Mouse (Mus musculus): ENCODE data around the gene Limk2. TPM values are rescaled to one million over a fixed set of nuclear protein-coding genes. Genes with fewer than 3 reads are reported as not detected.

Limk2 gene
- total RNA-seq, 2 experiments from 2014 or later, result 21.6 to 24.9 TPM

DNA sequence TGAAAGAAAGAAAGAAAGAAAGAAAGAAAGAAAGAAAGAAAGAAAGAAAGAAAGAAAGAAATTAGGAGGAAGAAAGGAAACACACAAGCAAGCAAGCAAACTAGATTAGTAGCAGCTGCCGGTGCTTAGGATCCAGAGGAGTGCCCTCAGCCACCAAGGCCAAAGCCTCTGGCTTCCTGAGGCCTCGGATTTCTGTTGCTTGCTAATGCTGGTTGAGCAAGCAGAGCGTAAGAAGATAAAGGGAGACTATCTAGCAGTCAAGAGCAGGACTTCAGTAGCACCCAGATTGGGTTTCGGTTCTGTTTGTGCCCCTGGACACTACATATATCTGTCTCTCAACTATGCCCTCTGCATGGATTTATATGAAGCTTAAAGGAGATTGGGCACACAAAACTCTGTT, 13.3 kb upstream of the Limk2 start:
- intact Hi-C loops (cut with DNase I), result no loop called here
- no peak for DNase-seq

DNA sequence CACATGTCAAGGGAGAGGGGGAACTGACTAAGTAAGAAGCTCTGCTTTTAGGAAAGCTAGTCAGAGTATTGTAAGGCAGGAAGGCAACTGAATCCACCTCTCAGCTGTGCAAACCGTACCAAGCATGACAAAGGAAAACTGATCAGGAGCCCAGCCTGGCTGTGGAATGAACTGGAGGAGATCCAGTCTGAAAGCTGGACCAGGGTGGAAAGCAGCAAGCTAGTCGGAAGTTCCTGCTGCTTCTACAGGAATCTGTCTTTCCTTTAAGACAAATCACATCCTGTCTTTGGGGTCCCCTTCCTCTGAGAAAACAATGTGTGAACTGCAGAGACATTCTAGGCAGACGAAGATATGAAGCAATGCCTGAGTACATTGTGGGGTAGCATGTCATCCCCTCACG, 9.8 kb upstream of the Limk2 start:
- peak in 1 of 2 experiments; percentile 30 for DNase-seq
- intact Hi-C loops (cut with DNase I), result no loop called here

DNA sequence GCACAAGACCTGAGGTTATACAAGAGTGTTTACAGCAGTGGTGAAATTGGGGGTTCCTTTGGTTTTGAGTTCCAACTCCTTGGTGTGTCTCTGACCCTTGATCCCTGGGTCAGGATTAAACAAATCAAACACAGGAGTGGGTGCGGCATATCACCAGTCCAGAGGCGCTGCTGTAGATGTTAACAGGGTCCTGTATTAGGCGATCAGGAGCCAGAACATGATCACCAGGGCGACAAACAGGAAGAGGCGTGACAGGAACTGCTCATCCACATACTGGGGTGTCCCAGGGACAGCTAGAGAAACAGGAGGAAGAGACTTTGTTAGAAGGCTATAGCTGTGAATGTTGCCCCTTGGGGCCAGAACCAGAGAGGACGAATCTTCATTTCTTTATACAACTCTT, 8.8 kb upstream of the Limk2 start:
- no peak for DNase-seq
- intact Hi-C loops (cut with DNase I), result no loop called here

DNA sequence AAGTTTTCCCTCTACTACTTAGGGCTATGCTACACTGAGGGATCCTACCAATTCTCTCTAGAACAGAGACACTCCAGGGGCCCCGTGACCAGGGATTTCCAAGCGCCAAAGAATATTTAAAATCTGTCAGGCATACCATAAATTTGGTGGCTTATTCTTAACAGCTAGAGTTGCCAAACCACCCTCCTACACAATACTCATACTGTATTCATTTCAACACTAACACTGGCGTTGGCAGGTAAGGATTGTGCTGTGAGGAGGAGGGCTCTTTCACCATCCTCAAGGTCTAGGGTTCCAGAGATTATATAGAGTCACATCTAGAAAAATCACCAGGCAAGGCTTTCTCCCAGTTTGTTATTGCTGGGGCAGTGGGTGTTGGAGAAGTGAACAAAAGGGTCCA, 7.4 kb upstream of the Limk2 start:
- DNase-seq, result no peak
- intact Hi-C loops (cut with DNase I), result no loop called here

DNA sequence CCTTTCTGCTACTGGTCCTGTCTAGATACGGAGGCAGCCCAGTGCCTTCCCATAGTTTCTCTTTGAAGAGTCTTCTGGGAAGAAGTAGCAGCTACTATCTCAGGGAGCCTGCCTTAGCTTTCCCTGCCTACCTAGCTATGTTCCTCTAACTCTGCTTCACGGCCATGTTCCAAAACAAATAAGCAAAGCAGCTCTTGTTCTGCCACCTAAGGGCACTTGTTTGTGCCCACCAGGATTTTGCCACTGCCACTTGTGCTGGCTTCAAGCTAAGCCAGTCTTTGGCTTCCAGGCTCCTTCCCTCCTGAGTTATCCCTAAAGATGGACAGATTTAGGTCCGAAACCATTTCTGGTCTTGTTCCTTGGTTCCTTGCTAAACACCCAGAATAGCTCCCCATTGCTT, 3.1 kb upstream of the Limk2 start:
- DNase-seq, result no peak
- intact Hi-C loops (cut with DNase I), result no loop called here

DNA sequence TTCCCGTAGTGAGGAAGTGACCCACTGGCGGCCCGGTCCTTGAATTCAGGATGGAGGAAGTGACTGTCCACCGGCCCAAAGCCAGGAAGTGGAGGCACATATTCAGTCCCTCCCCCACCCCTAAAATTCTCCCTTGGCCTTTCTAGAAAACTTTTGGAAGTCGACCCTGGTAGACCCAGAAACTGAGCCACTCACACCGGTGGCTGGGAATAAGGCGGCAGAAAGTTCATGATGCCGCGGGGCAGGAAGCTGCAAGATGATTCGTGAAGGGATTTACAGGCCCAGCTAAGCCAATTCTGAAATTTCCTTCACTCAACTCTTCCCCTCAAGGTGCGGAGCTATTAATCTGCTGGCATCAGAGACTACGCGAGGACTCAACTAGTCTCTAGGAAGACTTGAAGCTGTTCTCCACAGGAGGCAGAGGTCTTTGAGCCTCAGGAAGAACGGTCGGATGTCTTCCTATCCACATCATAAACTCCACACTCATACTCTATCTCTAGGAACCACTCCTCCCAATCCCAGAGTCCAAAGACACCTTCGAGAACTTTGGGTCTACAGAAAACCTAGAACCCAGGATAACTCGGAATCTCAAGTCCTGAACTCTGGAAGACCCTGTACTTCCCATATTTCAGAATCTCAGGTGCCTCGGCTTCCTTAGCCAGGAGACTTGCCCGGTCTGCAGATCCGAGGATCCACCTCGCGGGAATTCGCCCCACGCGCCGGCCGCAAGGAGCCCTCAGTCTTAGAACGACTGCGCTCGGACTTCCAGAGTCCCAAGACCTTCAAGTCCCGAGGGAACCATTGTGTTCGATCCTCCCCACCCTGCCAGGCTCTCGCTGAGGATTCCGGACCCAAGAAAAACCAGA, 625 bp downstream of the Limk2 start:
- intact Hi-C loops (cut with DNase I), result loop anchor here (5.0 kb wide), 2 partner anchors 44 to 61 kb away; partner anchors contain the start of gene Rnf185
- no peak for DNase-seq

DNA sequence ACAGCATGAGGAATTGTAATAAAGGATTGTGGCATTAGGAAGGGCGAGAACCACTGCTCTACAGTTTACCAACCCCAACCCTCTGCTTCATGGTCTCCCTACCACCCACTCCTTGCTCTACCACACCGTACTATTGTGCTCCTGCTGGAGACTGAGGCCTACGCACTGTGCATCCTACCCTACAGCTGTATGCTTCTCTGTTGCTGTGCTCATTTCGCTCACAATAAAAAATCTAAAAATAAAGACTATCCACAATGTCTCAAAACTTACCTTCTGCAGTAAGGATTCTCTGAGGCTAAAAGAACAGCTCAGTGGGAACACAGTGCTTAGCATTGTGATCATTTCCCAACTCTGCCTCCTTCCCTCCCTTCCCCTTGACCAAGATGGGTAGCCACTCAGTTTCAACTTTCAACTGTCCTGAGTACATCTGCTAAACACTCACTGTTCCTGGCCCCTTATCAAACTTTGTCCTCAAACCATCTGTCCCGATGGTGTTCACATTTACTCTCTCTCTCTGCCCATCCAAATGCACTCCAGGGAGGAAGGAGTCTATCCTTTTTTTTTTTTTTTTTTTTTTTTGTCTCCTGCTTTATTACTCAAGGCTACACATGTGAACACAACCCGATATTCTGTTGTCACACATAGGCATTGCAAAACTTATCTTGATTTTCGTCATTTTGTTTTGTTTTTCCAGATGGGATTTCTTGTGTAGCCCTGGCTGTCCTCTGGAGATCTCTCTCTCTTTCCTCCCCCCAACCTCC, 4.5 kb downstream of the Limk2 start:
- no peak for DNase-seq
- intact Hi-C loops (cut with DNase I), result loop anchor here (5.0 kb wide), 2 partner anchors 48 to 57 kb away; partner anchors contain the start of gene Rnf185

DNA sequence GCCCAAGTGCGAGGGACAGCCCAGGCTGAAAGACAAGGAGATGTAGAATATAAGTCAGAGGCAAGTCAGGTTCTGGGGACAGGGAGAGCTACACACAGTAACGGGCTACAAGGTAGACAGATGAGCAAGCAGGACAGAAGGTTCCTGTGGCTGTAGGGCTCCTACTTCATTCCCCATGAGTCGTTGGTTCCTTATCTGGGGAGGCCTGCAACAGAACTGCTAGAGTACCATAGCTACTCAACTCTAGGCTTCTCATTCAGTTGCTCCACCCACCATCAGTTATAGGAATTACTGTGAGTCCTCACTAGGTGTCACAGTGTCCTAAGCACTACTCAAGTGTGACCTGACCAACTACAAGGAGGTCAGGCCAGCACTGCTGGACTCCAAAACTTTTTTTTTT, 6.0 kb downstream of the Limk2 start:
- no peak for DNase-seq
- intact Hi-C loops (cut with DNase I), result no loop called here

DNA sequence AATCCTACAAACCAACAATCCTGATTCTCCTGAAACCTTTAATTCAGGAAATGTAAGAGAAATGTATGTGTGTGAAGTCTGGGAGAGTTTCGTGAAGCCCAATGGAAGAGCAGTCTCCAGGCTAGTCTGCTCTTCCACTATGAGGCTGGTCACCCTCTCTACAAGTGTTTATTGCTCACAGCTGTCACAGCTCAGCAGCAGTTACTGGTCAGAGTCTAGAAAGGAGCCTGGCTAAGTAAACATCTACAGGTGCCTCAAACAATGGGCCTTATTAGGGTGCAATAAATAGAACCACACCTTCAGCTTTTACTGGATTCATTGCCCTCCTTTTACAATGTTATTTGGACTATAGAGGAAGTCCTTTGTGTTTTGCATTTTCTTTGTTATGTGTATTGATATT, 10.7 kb downstream of the Limk2 start:
- no peak for DNase-seq
- intact Hi-C loops (cut with DNase I), result no loop called here

DNA sequence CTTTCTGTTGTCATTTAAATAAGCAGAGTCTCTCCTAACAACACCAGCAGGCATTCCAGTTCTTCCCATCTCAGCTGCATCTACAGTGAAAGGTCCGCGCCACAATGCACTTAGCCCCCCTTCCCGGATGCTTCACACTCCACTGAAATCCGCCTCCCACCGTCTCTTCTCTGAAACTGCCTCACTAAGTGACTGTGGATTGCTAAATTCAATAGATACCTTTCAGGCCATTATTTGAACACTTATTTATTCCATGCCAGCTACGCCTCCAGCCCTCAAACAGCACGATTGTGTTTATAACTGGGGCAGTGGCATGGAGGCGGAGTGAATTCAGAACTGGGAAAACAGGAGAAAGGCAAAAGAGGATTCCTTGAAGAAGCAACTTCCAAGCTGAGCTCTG, 12.4 kb downstream of the Limk2 start:
- intact Hi-C loops (cut with DNase I), result no loop called here
- DNase-seq, result no peak

DNA sequence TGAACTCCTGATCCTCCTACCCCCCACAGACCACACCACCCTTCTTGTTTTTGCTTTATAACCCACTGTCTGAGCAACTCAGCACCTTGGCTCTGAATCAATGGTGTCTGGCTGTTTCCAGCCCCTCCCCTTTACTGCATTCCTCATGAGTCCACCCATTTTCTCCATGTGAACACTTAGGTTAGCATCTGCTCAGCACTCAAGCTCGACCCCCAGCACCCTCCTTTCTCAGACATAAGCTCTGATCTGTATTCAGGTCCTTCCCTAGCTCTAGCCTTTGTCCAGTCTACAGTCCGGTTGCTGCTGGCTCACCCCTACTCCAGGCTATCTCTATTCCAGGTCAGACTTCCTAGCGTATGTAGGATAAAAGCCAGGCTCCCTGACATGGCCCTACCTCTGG, 12.9 kb downstream of the Limk2 start:
- DNase-seq, result no peak
- intact Hi-C loops (cut with DNase I), result no loop called here

DNA sequence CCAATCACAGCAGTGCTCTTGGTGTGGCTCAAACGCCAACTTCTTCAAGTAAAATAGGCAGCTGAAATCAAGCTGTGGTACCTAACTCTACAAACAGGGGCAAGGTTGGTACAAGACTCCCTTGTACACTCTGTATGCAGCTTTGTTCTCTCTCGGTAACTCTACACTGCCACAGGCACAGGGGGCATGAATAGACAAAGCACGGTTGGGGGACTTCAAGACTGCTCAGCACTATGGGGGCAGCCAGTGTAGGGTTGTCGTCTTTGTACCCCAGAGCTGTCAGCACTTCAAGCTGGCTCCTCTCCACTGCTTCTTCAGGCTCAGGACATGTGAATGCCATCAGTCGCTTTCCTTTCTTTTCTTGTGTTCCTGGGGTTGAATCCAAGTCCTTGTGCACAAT, 14.5 kb downstream of the Limk2 start:
- intact Hi-C loops (cut with DNase I), result no loop called here
- no peak for DNase-seq

DNA sequence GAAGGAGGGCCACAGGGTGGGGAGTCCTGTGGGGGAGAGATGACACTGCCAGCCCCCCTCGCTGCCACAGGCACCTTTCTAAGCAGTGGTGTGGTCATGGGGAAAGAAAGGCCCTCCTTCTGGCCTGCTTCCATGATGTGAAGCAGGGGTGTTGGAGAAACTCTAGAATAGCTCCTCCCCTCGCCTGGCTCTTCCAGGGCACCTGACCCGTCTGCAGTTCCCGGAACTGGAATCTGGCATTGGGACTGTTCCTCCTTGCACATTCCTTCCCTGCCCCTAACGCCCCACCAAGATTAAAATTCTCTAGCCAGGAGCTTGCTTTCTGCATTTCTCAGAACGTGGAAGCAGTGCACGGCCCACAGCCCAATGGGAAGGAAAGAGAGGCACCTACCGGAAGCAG, 16.5 kb downstream of the Limk2 start:
- intact Hi-C loops (cut with DNase I), result no loop called here
- DNase-seq, result peak in 1 of 2 experiments; percentile 26

DNA sequence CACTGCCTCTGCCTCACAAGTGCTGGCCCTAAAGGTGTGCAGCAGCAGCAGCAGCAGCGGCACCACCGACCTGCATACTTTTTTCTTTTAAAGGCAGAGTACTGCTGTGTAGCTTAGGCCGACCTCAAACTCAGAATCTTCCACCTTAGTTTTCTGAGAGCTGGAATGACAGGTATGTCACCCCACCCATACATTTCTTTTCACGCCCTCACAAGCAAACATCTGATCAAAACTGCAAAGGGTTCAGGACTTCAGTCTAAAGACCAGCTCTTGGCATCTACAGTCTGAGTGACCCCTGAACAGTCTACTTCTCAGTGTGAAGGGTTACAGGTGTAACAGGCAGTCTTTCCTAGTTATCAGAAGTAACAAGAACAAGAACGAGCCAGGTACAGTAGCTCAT, 18.2 kb downstream of the Limk2 start:
- intact Hi-C loops (cut with DNase I), result no loop called here

DNA sequence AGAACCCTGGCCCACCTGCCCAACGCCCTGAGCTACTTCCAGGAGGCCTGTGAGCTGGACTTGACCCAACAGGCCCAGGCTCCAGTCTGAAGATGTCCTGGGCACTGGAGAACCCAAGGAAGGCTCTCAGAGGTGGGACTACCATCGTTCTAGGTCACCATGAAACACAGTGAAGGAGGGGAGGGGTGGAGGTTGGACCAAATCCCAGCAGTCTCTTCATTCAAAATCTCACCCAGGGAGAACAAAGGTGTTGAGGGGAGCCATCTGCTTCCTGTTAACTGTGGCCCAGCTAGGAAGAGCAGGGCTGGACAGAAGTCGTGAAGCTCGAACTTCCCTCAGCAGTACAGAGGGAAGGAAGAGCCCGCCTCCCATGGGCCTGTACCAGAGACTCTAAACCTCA, 19.0 kb downstream of the Limk2 start:
- intact Hi-C loops (cut with DNase I), result loop anchor here (5.0 to 10.0 kb wide), 2 partner anchors 122 to 395 kb away; partner anchors contain the start of gene Selenom

More for the DNA sequence above, 18.2 kb downstream of the Limk2 start:
- no peak for DNase-seq

DNA sequence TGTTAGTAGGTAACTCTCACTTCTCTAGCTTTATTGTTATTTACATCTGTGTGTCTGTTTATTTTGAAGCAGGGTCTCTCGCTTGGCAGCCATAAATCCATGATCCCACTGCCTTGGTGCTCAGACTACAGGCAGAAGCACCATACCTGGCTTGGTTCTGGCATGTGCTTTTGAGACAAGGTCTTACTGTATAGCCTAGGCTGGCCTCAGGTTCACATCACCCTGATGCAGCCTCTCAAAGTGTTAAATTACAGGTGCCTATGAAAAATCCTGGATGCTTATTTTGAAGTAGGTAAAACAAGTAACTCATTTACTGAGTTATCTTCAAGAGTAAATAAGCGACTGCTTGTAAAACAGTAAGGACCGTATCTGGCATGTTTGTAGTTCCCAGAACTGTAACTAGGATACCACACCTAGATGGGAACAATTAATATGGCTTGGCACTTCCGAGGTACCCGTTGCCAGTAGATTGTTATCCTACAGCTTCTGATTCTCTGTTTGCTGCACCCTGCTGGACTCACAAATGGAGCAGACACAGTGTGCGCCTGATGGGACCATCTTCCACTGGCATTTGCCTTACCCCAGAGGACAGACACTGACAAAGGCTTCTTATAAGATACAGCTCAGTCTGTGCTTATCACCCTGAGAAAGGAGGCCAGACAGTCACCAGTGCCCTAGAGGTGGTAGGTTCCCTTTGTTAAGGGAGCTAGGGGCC, 21.4 kb downstream of the Limk2 start:
- intact Hi-C loops (cut with DNase I), result loop anchor here (1.0 to 10.0 kb wide), 4 partner anchors 22 to 397 kb away; partner anchors contain the start of genes Limk2, Rnf185 and Selenom
- DNase-seq, result no peak

More for the DNA sequence above, 19.0 kb downstream of the Limk2 start:
- DNase-seq, result no peak

DNA sequence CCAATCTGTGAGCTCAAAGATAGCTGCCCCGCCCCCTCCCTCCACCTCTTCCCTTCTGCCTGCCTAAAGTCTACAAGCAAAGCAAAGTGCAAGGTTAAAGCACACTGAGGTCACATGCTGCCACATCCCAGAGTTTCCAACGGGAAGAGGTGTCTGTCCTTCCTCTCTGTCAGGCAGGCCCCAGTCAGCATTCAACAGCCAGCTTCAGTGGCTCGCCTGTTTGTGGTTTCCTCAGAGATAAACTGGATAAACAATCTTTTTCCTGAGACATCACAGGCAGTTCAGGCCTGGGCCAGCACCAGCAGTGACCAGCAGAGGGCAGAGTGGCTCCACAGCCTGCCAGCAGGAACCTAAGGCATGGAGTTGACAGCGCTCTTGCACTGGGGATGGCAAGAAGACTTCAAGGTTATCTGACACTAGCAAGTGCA, 22.0 kb downstream of the Limk2 start:
- peak; percentile 88 to 92 for DNase-seq
- intact Hi-C loops (cut with DNase I), result loop anchor here (1.0 to 10.0 kb wide), 4 partner anchors 22 to 398 kb away; partner anchors contain the start of genes Limk2, Rnf185 and Selenom

DNA sequence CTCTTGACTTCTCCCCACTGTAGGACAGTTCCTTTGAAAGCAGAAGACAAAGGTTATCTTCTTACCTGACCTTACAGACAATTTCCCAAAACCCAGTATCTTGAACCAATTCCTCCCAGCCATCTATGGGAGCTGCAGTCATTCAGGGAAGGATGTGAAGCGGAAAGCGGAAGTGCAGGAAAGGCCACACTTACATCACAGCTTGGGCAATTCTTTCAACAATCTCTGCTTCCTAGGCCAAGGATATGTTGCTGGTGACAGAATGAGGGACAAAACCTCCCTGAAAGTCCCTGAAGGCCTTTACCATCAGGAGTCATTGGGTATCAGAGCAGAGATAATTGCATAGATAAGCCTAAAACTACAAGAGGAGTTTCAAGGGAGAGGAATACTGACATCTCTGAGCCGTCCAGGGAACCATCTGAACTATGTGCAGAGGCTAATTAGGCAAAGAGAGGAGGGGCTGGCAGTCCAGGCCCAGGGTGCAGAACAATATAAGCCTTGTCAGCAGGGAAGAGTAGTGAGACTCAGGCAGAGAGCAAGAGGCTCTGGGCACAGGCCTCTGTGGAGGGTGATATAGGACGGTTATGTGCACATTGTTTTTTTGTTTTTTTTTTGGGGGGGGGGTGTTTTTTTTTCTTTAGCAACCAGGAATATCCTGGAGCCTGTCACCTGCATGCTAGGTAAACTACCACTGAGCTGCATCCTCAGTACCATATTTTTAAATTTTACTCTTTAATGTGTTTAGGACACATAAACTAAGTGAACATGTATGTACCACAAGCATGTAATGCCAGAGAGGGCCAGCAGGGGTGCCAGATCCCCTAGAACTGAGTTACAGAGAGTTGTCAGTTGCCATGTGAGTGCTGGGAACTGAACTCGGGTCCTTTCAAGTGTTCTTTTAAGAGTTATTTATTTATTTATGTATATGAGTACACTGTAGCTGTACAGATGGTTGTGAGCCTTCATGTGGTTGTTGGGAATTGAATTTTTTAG, 26.1 kb downstream of the Limk2 start:
- intact Hi-C loops (cut with DNase I), result loop anchor here (10.0 kb wide), 1 partner anchor 402 kb away; no protein-coding TSS in a partner anchor
- DNase-seq, result no peak

DNA sequence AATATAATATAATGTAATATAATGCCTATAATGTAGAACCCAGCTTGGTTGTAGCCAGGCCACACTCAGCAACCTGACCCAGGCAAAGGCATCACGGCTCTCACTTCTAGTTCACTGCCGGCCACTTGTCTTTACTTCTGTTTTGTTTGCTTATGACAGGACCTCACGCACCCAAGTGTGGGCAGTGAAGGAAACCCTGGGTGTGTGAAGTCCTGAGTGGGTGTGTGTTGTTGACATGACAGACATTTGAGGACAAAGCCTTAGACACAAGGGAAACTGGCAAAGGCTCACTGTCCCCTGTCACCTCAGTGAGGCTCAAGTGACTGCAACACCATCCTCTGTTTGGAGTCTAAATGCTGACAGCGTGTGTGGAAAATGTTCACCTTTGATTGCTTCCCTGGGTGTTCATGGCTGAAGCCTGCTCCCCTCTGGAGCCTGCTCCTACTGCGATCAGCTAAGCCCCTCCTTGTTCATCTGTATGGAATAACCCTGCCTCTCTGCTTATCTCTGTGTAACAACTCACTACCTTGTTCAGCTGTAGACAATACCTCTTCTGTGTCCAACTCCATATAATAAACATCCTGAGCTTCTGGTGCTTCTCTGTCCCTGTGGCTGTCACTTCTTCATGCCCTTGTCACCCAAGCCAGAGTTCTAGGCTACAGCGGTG, 27.7 kb downstream of the Limk2 start:
- intact Hi-C loops (cut with DNase I), result loop anchor here (10.0 kb wide), 1 partner anchor 404 kb away; no protein-coding TSS in a partner anchor

More for the DNA sequence above, 27.7 kb downstream of the Limk2 start:
- DNase-seq, result no peak
